Mouse (Mus musculus): Measurements from ENCODE around the gene Lrmp. TPM values are rescaled to one million over a fixed set of nuclear protein-coding genes. Genes with fewer than 3 reads are reported as not detected.

Gene Lrmp
- polyA plus RNA-seq, 1 experiment from 2014 or later: 3.6 TPM

DNA sequence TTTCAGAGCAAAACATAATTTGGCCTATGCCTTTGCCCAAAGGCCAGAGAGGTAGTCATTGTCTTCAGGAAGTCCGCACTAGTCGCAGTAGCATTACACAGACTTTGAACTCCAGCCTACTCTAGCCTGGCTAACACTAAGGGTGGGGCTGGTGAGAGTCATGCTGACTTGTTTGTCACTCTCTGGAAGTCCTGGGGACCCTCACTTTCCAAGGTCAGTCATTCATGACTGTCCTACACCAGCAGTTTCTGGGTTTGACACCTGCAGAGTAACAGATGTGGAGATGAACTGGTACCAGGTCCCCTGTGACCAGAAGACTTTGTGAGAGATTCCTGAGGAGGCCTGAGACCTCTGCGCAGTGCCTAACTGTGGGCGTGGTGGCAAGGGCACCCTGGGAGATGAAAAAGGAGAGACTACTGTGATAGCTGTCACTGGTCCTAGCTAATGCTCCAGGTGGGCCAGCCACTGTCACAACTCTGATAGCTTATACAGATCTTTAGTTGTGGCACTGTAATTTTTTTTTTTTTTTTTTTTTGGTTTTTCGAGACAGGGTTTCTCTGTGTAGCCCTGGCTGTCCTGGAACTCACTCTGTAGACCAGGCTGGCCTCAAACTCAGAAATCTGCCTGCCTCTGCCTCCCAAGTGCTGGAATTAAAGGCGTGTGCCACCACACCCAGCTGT, 9.2 kb upstream of the Lrmp start:
- no peaks in the 10 kb centered on the region for H3K4me1 ChIP-seq
- H3K4me3 ChIP-seq: no peak overlapping the region
- no peak overlapping the region for H3K4me2 ChIP-seq (replicated peaks)
- no peaks in the 10 kb centered on the region for H3K9me3 ChIP-seq
- H3K27me3 ChIP-seq: no peaks in the 10 kb centered on the region
- ATAC-seq (ENCODE audit: low FRiP score, low read depth): no peak
- no peaks in the 10 kb centered on the region for H3K36me3 ChIP-seq
- 79% methylated on average over 6 of the region's 6 CpGs for WGBS
- H3K27ac ChIP-seq: no peak overlapping the region
- H3K9ac ChIP-seq: no peak overlapping the region

DNA sequence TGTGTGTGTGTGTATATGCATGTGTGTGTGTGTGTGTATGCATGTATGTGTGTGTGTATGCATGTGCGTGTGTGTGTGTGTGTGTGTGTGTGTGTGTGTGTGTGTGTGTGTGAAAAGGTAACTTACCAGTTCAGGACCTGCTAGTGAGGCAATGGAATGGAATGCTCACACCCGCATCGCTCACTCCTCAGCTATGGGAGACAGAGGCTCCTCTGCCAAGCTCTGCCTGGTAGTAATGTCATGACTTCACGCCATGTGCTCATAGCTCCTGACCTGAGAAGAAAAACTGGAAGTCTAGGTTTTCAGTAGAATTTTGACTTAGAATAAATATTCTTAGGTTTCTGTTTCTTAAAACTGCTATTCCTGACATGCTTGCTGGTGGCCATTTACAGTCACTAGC, 4.7 kb upstream of the Lrmp start:
- Histone ChIP-seq H3K27ac (no peak overlapping the region), H3K9me3 (no peaks in the 10 kb centered on the region), H3K27me3 (no peaks in the 10 kb centered on the region), H3K4me1 (no peaks in the 10 kb centered on the region), H3K4me2 (replicated peaks) (no peak overlapping the region), H3K36me3 (no peaks in the 10 kb centered on the region), H3K9ac (no peak overlapping the region), H3K4me3 (no peak overlapping the region)
- 89% methylated on average over 4 of the region's 4 CpGs for WGBS
- ATAC-seq (ENCODE audit: low FRiP score, low read depth): no peak

DNA sequence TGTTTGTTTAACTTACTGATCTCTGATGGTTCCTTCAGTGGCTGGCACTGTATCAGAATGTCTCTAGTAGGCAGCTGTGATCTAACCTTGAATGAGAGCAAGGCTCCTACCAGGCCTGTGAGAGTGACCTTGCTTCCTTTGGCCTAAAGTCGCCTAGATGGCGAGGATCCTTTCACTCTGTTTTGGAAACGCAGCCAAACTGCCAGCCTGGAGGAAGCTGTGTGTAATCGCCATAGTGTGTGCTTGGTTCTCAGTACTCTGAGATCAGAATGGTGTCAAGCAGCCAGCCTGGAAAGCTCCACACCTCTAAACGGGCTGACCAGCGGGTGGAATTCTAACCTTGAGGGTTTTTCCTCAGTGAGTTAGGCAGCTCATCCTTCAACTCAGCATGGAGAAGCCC, 2.6 kb upstream of the Lrmp start:
- H3K36me3 ChIP-seq: no peaks in the 10 kb centered on the region
- H3K4me3 ChIP-seq: no peak overlapping the region
- H3K9ac ChIP-seq: no peak overlapping the region
- WGBS: 58% methylated on average over 6 of the region's 6 CpGs
- no peak overlapping the region for H3K27ac ChIP-seq
- peaks cover 10% of the 10 kb centered on the region for H3K4me1 ChIP-seq
- H3K4me2 ChIP-seq (replicated peaks): no peak overlapping the region
- no peaks in the 10 kb centered on the region for H3K27me3 ChIP-seq
- no peaks in the 10 kb centered on the region for H3K9me3 ChIP-seq
- ATAC-seq (ENCODE audit: low FRiP score, low read depth): no peak

DNA sequence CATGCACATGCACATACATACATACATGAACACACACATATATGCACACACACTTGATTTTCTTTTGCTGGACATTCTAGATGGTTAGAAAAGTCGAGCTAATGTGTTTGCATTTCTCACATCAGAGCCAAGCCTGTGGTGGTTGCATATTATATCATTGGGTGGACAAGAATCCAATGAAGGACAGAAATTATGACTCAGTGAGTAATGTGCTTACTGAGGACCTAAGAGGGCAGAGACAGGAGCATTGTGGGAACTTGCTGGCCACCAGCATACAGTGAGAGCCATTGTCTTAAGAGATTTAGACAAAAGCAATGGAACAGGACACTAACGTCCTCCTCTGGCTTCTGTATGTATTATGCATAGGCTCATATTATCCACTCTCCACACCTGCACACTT, 892 bp upstream of the Lrmp start:
- Histone ChIP-seq H3K36me3 (no peaks in the 10 kb centered on the region), H3K4me2 (replicated peaks) (no peak overlapping the region), H3K4me1 (peaks cover 10% of the 10 kb centered on the region), H3K27ac (no peak overlapping the region), H3K9me3 (no peaks in the 10 kb centered on the region), H3K27me3 (no peaks in the 10 kb centered on the region), H3K9ac (no peak overlapping the region), H3K4me3 (no peak overlapping the region)
- no peak for ATAC-seq (ENCODE audit: low FRiP score, low read depth)
- WGBS: 71% methylated on average over 2 of the region's 2 CpGs

DNA sequence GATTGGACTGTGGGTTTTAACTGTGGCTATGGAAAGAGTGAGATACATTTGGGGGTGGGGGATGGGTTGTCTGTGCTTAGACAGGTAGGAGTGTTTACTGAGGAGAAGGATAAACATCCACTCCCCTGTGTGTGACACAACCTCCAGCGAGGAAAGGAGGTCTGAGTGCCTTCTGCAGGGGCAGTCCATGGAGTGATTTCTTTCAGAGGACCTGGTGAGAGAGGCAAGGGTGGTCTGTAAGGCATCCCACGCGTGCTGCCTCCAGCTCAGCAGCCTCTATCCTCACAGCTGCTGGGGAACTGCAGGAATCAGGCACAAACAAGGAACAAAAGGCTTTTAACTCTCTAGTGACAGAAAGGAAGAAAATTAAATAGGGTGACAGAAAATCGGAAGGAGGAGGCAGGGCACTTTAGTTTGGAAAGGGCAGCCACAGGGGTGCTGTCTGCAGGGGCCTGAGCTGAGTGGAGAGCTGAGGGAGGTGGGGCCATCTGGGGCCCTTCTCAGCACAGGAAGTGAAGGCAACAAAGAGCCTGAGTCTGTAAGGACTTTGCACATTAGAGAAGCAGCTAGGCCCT, 732 bp downstream of the Lrmp start:
- ATAC-seq (ENCODE audit: low FRiP score, low read depth): no peak
- no peak overlapping the region; the same call in 1 of the 2 replicates for H3K4me2 ChIP-seq (replicated peaks)
- no peak overlapping the region for H3K4me3 ChIP-seq
- peaks cover 14% of the 10 kb centered on the region for H3K4me1 ChIP-seq
- no peak overlapping the region for H3K27ac ChIP-seq
- 13% methylated on average over 4 of the region's 4 CpGs for WGBS
- no peak overlapping the region for H3K9ac ChIP-seq
- no peaks in the 10 kb centered on the region for H3K36me3 ChIP-seq
- no peaks in the 10 kb centered on the region for H3K9me3 ChIP-seq
- no peaks in the 10 kb centered on the region for H3K27me3 ChIP-seq

DNA sequence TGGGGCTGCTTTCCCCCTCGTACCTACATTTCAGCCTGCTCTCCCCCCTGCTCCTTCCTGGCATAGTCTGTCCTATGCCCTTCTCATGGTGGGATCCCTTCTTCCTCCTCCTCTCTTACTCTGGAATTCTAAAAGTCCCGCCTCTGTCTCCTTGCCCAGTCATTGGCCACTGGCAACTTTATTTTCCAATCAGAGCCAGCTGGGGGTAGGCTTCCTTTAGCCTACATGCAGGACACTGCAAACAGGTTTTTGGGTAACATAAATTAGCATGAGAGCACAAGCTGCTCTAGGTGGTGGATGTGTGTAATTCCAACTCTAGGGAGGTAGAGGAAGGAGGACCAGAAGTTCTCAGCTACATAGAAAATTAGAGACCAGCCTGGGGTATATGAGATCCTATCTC, 4.6 kb downstream of the Lrmp start:
- Histone ChIP-seq H3K4me2 (replicated peaks) (no peak overlapping the region), H3K9me3 (no peaks in the 10 kb centered on the region), H3K36me3 (no peaks in the 10 kb centered on the region), H3K27ac (no peak overlapping the region), H3K27me3 (no peaks in the 10 kb centered on the region), H3K4me3 (no peak overlapping the region), H3K4me1 (peaks cover 30% of the 10 kb centered on the region), H3K9ac (no peak overlapping the region)
- no peak for ATAC-seq (ENCODE audit: low FRiP score, low read depth)
- 57% methylated on average over 2 of the region's 2 CpGs for WGBS

DNA sequence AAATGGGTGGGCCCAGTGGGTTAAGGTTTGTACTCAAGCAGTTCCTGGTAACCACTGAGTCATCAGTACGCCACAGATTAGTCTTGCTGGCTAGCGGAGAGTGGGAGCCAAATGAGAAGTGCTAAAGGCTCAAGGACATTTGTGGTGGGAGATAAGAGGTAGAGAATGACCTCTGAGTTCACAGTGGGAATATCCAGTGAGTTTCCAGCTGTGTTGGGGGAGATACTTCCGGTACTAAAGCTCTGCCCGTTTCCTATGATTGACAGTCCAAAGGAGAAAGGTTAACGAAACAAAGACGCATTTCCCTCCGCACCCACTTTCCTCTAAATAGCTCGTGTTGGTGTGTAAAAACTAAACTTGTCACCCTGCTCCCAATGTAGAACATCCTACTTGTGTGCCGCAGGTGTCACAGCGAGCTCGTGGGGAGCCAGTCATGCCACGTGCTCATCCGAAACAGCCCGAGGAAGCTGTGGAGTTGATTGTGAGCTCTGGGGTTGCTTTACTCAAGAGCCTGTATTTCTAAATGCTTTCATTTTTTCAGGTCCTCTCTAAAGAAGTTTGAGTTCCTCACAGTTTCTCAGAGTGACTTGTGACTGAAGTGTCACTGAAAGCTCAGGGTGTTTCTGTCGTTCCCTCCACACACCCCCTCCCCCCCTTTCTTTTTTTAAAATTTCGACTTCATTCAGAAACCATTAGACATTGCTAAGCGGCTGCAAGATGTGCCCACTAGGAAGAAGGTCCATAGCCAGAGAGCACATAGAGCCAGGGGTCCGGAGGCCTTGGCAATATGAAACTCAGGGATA, 5.5 kb downstream of the Lrmp start:
- WGBS: 45% methylated on average over 18 of the region's 18 CpGs
- no peak overlapping the region for H3K4me2 ChIP-seq (replicated peaks)

DNA sequence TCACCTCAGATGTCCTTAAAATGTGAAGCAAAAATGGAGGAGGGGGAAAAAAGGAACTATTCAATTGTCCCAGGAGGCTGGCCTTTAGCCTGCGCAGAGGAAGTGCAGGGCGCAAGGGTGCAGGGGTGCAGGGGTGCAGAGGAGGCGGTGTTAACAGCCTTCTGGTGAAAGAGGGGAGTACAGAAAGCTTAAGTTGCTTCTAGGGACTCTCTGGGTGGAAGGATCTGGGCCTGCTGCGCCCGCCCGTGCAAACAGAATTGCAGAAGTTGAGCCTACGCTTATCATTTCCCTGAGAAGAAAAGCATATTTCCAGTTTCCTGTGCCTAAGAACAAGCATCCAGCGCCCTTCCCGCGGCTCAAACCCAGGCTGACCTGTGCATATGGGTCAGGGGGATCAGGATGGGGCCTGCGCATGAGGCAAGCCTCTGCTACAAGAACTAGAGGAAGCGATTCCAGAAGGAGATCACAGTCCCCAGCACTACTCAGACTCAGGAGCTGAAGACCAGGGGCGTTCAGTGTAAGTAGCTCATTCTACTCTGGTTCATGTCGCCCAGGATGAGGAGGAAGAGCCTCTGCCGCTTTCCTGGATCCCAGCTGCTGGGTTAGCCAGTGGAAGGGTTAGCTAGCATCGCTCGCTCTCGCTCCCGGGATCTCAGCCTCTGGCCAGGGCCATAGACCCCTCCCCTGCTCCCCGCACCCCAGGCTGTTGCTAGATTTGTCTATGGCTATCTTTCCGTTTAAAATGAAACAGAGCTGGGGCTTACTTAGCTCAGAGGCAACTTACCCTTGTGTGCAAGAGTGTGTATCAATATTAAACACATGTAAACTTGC, 6.4 kb downstream of the Lrmp start:
- H3K27ac ChIP-seq: no peak overlapping the region

More for the DNA sequence above, 5.5 kb downstream of the Lrmp start:
- Histone ChIP-seq H3K4me1 (peaks cover 29% of the 10 kb centered on the region), H3K4me3 (no peak overlapping the region), H3K27ac (no peak overlapping the region), H3K36me3 (no peaks in the 10 kb centered on the region), H3K27me3 (no peaks in the 10 kb centered on the region), H3K9me3 (no peaks in the 10 kb centered on the region), H3K9ac (no peak overlapping the region)
- ATAC-seq (ENCODE audit: low FRiP score, low read depth): no peak

DNA sequence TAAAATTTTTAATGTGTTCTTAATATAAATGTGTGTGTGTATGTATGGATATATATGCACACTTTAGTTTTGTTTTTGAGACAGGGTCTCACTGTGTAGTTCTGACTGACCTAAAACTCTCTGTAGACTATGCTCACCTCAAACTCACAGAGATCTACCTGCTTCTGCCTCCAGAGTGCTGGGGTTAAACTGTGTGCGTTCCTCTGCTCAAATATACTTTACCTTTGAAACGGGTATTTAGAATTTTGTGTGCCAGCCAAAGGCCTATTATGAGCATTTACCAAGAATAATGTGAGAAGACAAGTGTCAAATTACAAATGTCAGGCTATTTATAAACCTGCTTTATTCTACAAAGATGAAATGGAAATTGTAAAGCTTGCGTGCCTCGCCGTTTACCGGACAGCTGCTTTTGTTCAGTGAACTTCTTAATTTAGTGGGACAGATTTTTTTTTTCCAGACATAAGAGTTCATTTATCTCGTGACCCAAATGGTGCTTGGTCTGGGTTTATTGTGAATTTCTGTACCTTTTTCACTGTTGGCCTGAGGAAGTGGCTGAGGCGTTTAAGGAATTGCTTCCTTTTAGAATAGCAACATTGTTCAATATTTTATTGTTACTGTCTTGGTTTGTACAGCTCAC, 7.1 kb downstream of the Lrmp start:
- Histone ChIP-seq H3K4me2 (replicated peaks) (no peak overlapping the region), H3K27ac (no peak overlapping the region), H3K9ac (no peak overlapping the region), H3K27me3 (no peaks in the 10 kb centered on the region), H3K4me1 (peaks cover 20% of the 10 kb centered on the region; the same call in 1 of the 2 replicates), H3K4me3 (no peak overlapping the region), H3K36me3 (no peaks in the 10 kb centered on the region), H3K9me3 (no peaks in the 10 kb centered on the region; the same call in 1 of the 2 replicates)
- no peak for ATAC-seq (ENCODE audit: low FRiP score, low read depth)
- 30% methylated on average over 8 of the region's 8 CpGs for WGBS

More for the DNA sequence above, 6.4 kb downstream of the Lrmp start:
- no peaks in the 10 kb centered on the region for H3K27me3 ChIP-seq
- H3K4me2 ChIP-seq (replicated peaks): peak overlapping the region; percentile 11; the same call in 1 of the 2 replicates
- WGBS: 57% methylated on average over 21 of the region's 21 CpGs
- no peaks in the 10 kb centered on the region for H3K9me3 ChIP-seq
- H3K4me3 ChIP-seq: no peak overlapping the region
- ATAC-seq (ENCODE audit: low FRiP score, low read depth): no peak
- H3K9ac ChIP-seq: no peak overlapping the region
- peaks cover 21% of the 10 kb centered on the region; the same call in 1 of the 2 replicates for H3K4me1 ChIP-seq
- H3K36me3 ChIP-seq: no peaks in the 10 kb centered on the region

DNA sequence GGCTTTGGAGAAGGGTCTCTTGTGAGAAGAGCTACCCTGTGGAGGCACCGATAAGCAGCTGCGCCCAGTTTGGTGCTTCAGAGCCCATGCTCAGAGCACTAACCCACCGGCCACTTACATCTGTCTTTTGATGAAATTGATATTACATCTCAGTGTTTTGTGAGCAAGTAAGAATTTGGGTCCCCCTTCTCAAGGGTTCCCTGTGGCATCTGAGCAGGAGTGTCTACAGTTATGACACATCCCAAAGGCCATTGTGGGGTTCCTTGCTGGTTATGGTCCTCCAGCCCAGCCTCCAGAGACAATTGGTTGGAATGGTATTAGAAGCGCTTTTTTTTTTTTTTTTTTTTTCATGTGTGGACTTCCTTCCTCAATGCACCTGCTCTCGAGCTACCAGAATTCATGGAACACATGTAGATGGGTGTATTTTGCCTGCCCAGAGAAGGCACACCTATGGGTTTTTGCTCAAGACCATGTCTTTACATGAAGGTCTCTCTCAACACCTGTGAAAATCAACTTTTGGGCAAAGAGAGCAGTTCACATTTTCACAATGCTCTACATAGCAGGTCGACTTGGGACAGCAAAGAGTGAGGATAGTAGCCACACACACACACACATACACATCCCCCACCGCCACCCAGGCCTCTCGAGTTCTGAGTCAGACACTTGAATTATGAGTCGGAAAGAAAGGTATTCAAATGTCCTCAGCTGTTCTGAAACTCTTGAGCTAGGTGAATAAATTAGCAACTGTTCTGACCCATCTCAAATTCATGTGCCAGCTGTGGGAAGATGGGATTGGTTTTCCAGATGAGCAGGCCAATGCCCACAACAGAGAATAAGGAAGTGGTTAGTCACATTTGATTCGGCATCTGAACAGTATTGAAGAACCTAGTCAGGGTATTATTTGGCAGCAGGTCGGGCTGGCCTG, 7.9 kb downstream of the Lrmp start:
- no peak for ATAC-seq (ENCODE audit: low FRiP score, low read depth)
- H3K9ac ChIP-seq: no peak overlapping the region
- no peaks in the 10 kb centered on the region for H3K36me3 ChIP-seq
- H3K4me2 ChIP-seq (replicated peaks): no peak overlapping the region
- H3K4me1 ChIP-seq: peaks cover 20% of the 10 kb centered on the region; the same call in 1 of the 2 replicates
- 78% methylated on average over 11 of the region's 11 CpGs for WGBS
- H3K27me3 ChIP-seq: no peaks in the 10 kb centered on the region
- no peaks in the 10 kb centered on the region; the same call in 1 of the 2 replicates for H3K9me3 ChIP-seq
- no peak overlapping the region for H3K27ac ChIP-seq
- no peak overlapping the region for H3K4me3 ChIP-seq

Data from limb, embryonic 13.5 days (tissue).